Mouse (Mus musculus) T-helper 2 cell (primary cell): Measurements from ENCODE around the gene Tnp2.
"Not testable (repeated sequence)": the region's sequence is repeated elsewhere in the genome, so short reads cannot be mapped to it uniquely, and the experiment has no call there.

Experiments
- in situ Hi-C: fragments of 300-600 bp; cut with MboI, MseI; formaldehyde crosslinking; loops from one replicate; pipeline ENCODE4 v1.15.1; 2025; ENCODE audit warnings: high pct_unique_total_duplicates

The Tnp2 gene

DNA sequence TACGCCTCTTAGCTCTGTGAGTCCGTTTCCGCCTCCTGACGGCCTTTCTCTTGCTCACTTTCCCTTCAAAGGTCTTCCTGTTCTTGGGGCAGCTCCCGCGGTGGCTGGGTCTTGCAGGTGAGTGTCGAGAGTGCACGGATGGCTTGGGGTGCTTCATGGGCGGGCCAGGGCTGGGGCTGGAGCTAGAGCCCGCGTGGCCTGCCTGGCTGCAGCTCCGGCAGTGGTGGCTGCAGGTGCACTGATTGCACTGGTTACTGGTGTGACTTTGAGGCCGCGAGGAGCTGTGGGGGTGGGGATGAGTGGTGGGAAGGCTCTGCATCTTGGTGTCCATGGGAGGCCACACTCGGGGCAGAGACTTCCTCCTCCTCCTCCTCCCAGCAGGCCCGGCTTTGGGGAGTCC lies at the start of gene Tnp2:
Gene Tnp2 (minus strand): TSS at position 390 of the 400 bp plus-strand sequence.
- in situ Hi-C loops, result loop anchor here (10.0 kb wide), 1 partner anchor 373 kb away; the partner anchor contains the start of gene Nubp1

DNA sequence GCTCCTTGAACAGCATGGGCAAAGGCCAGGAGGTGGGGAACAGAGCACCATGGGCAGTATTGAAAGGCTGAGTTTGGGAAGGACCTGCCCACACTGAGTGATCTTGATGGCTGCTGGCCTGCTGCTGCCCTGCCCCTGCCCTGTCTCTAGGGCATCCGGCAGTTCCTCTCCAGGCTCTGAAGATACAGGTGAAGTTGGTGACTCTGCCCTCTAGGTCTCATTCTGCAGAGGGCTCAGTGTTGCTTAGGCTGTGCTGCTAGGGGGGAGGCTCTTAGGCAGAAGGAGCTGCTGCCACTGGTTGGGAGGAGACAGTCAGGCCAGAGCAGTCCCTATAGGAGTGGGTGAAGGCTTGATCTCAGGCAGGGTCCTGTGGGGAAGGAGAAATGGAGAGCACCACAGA lies 49.4 kb upstream of the Tnp2 start:
- in situ Hi-C loops, result no loop called here

DNA sequence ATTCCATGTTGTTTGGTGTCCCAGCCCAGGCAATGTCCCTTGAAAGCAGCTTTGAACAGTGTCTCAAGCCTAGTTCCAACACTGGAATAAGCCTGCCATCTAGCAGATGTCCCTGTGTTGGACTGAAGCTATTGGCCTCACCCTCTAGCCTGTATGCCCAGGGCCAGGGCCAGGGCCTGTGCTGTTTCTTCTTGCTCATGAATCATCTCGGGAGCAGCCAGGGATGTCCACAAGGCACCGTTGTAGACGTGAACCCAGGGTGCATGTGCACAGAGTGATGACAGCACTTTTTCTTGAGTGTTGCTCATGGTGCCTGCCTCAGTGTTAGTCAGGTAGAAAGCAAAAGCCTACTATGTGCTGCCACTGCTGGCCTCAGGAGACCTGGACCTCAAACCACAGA lies 48.8 kb upstream of the Tnp2 start:
- in situ Hi-C loops, result no loop called here

DNA sequence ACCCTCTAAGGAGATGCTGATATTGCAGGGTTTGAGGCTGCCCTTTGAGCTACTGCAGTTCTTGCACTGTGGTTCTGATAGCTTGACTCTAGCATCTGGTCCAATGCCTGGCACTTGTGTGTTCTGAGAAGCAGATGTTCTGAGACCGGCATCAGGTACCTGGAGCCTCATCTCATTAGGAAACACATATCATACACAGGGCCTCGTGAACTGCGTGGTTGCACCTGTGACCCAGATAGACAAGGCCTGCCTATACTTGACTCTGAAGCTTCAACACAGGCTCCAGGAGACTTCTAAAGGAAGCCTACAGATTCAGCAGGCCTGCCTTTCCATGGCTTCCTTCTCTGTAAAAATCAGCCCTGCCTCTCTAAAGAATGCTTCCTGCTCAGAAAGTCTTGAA lies 47.9 kb upstream of the Tnp2 start:
- in situ Hi-C loops, result no loop called here

DNA sequence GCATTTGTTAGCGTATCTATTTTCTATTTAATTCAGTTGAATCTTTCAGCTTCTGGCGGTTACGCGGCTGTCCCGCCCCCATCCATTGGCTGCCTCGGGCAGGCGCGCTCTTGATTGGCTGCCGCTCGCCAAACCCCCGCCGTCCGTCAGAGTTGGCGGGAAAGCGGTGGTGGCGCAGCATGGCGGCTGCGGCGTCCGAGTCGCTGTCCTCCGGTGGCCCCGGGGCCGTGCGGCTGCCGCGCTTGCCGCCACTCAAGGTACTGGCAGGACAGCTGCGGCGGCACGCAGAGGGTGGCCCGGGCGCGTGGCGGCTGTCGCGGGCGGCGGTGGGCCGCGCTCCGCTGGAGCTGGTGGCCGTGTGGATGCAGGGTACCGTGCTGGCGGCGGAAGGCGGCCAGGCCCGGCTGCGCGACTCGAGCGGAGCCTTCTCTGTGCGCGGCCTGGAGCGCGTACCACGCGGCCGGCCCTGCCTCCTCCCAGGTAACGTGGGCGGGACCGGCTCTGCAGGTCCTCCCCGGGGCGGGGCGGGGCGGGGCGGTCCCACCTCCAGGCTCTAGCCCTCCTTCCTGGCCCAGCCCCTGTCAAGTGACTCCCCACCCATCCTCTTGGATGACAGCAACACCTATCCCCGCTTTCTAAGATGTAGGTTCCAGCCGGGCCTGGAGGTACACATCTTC lies 46.6 kb upstream of the Tnp2 start, which contains the start of gene Rmi2:
Gene Rmi2 (plus strand): TSS at position 149 of the 677 bp plus-strand sequence.
- in situ Hi-C loops, result no loop called here

DNA sequence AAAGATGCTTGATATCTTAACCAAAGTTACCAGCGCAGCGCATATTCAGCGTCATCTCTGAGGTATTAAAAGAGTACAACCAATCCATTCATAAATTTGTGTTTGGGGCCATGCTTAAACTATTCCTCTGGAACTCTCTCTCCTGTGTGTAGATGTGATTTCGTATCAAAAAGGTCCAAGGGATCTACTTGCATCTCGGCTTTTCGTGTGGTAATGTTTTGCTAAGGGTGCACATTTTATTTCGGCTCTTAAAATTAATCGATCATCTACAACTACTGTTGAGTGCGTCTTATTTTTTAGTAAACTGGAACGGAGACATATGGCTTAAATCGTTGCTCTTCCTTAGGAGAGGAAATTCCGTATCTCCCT lies 46.1 kb upstream of the Tnp2 start:
- in situ Hi-C loops, result no loop called here

DNA sequence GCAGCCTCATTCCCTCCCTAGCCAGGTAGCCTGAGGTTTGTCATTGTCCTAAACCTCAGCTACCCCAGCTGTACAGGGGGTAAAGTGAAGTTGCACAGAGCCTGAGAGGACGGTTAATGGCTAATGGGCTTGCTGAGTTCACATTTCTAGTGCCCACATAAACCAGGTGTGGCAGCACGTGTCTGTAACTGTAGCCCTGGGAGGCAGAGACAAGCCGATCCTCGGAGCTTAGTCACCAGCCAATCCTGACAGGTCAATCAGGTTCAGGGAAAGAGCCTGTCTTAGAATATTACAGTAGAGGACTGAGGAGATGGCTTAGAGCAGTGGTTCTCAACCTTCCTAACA lies 40.0 kb upstream of the Tnp2 start:
- in situ Hi-C loops, result no loop called here

DNA sequence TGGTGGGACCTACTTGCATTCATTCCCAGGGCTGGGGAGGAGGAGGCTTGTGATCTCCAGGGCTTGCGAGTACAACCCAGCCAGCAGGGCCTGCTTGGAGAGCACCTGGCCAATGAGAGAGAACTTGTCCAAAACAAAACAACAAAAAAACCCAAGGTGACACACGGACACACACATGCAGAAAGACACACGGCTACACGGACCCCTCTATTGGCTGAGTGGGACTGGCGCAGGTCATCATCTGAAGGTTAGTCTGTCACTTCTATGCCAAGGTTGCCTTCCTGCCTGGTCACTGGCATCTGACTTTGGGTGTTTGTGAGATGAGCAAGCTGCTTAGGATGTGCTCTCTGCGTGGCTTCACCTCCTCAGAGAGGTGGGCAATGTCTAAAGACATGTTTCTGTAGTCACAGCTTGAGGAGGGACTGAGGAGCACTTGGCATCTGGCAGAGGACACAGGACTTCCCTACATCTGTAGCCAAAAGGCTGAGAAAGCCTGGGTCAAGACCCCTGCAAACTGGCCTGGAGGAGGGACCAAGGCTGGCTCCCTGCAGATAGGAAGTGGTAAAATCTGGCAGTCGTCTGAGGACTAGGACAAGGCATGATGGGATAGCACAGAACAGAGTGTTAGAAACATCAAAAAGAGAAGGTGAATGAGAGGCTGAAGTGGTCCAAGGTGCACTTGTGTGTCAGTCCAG lies 39.5 kb upstream of the Tnp2 start:
- in situ Hi-C loops, result no loop called here

DNA sequence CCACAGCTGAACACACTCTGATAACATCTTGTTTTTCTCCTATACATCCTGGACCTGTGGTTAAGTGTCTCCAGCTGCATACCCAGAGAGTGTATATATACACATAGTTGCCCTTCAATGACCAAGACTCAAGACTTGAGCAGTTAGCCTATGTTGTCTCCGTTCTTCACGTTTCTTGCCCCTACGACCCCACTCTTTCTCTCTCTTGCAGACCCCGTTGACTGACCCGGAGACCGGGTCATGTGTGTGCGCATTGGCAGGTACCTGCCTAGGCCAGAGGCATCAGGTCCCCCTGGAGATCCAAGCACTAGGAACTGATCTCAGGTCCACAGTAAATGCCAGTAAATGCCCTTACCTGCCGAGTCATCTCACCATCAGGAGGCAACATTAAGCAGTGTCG lies 38.8 kb upstream of the Tnp2 start:
- in situ Hi-C loops, result no loop called here

DNA sequence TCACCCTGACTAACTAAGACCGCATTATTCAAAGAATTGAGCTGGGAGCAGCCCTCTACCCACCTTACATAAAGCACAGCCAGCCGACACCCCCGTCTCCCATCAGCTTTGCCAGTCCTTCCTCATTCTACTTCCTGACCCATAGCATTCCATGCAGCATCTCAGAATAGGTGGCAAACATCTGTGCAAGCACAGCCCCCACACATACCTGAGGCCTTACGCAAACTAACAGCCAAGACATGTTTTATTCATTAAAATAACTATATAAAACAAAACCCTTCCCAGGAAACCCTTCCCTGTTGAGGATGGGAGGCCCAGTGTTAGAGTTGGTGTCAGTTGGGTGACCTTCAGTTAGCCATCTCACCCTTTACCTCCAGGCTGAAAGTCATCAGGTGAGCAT lies 37.4 kb upstream of the Tnp2 start:
- in situ Hi-C loops, result no loop called here

DNA sequence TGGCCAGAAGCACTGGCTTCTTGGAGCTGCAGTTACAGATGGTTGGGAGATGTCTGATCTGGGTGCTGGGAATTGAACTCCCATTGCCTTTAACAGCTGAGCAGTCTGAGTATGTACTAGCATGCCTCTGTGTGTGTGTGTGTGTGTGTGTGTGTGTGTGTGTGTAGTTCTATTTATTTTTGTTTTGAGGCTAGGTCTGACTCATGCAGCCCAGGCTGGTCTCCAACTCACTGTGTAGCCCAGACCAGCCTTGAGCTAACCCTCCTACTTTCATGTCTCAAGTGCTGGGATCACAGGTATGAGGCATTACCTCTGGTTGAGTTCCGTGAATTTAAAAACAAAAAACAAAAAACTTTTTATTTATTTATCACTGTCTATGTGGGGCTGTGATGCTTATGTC lies 36.1 kb upstream of the Tnp2 start:
- in situ Hi-C loops, result no loop called here

DNA sequence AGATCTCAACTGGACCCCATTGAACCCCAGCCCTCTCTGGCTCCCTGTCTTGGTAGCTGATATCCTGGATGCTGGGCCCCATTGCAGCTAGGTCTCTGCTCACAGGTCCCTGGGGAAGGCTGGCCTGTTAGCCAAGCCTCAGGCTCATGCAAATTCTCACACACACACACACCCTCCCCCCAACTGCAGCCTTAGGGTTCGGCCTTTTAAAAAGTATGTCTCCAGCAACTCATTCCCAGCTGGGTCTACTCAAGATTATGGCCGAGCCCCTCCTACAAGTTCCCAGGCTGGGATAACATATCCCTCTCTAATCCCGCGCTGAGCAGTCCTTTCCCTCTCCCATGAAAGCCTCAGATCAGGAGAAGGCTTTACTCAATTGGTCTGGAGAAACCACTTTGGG lies 32.9 kb upstream of the Tnp2 start:
- in situ Hi-C loops, result no loop called here

DNA sequence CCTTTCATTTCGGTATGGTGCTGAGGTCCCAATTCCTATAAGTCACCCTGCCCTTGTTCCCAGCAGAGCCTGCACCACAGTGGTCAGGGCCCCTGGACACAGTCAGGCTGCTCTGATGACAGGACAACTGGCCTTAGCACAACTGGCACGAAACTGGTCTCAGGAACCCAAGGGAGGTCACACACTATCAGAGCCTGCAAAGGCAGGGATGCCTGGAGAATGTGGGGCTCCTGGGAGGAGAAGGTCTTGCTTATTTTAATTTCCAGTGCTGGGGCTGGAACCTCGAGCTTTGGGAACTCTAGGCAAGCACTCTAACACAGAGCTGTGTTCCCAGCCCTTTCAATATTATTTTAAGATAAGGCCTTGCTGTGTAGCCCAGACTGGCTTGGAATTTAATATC lies 31.5 kb upstream of the Tnp2 start:
- in situ Hi-C loops, result loop anchor here (5.0 kb wide), 1 partner anchor 32 kb away; no protein-coding TSS in a partner anchor

DNA sequence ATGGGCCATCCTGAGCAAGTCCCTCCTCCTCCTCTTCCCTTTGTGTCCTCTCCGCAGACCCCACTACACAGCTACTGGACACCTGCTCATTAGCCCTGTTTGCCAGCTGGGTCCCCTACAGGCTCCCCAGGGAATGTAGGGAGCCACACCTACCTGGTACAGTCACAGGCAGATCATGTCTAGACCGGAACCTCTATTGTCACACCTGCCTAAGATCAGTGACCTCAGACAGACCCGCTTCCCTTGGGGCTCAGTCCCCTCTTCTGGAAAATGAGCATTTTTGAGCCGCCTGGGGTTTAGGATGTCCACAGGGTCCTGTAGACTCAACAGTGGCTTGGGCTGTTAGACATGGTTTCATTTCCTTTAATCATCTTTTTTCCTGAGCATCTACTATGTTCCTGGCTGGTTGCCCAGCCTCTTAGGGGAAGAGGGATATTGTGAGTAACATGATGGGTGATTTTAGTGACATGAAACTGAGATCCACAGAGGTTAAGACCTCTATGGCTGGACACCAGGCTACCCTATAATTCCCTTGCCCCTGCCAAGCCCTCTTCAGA lies 30.2 kb upstream of the Tnp2 start:
- in situ Hi-C loops, result loop anchor here (5.0 kb wide), 1 partner anchor 34 kb away; no protein-coding TSS in a partner anchor

DNA sequence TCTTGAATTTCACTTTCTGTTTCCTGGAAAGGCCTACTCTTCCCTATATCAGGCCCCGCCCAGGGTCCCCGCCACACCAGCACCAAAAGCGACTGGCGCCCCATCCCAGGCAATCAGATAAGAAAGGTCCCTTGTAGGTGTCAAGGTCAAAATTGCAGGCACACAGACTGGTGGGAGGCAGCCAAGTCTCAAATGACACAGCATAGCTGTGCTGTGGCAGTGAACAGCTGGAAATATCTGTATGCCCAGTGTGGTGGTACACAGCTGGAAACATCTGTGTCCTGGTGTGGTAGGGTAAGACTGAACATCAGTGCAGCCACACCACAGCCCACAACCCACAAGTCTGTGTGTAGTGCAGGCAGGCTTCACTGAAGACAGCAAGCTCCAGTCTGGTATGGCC lies 26.4 kb upstream of the Tnp2 start:
- in situ Hi-C loops, result loop anchor here (5.0 kb wide), 1 partner anchor 37 kb away; no protein-coding TSS in a partner anchor

DNA sequence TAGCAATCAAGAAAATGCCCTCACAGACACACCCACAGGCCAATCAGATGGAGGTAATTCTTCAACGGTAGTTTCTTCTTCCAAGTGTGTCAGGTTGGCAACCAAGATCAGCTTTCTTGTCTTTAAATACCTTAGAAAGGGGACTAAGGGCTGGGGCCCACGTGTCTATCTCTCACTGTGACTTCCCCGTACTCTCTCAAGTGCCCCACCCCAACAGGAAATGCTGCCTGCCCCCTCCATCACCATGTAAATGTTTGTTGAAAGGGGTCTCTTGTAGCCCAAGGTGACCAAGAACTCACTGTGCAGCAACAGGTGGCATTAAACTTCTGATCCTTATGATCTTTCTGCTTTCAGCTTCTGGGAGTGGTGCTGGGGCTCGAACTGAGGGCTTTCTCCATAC lies 25.3 kb upstream of the Tnp2 start:
- in situ Hi-C loops, result no loop called here

DNA sequence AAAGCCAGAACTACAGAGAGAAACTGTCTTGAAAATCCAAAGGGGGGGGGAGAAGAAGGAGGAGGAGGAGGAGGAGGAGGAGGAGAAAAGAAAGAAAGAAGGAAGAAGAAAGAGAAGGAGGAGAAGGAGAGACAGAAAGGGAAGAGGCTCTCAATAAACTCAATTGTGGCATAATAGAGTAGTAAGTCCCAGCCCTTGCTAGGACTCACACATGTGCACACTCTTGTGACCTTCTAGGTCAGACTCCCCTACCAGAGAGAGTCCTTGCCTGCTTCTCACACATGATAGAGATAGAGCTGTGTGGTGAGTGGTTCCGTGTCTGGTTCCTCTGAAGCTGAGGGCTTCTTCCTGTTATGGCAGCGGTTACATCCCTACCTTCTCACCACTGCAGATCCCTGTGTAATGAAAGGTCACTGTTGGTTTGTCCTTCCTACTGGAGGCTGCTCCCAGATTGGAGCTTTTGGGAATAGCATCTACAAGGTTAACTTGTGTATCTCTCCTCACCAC lies 24.5 kb upstream of the Tnp2 start, which contains the start of gene Gm11172:
Gene Gm11172 (plus strand): TSS at position 51 of the 507 bp plus-strand sequence.
- in situ Hi-C loops, result no loop called here

DNA sequence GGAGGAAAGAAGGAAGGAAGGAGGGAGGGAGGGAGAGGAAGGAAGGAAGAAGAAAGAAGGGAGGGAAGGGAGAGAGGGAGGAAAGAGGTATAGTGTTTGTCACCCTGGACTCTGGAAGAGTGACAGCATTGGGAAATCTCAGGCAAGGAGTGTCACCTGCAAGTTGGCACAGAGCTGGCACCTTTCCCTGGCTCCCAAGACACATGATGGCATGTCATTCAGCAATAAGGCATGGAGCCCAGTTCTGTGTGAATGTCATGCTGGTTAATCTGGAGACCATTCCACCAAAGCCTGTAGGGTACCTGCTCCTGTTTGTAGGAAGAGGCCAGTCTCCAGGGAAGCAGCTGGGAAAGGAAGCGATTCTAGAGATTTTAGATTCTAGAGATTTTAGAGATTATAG lies 21.9 kb upstream of the Tnp2 start:
- in situ Hi-C loops, result no loop called here

DNA sequence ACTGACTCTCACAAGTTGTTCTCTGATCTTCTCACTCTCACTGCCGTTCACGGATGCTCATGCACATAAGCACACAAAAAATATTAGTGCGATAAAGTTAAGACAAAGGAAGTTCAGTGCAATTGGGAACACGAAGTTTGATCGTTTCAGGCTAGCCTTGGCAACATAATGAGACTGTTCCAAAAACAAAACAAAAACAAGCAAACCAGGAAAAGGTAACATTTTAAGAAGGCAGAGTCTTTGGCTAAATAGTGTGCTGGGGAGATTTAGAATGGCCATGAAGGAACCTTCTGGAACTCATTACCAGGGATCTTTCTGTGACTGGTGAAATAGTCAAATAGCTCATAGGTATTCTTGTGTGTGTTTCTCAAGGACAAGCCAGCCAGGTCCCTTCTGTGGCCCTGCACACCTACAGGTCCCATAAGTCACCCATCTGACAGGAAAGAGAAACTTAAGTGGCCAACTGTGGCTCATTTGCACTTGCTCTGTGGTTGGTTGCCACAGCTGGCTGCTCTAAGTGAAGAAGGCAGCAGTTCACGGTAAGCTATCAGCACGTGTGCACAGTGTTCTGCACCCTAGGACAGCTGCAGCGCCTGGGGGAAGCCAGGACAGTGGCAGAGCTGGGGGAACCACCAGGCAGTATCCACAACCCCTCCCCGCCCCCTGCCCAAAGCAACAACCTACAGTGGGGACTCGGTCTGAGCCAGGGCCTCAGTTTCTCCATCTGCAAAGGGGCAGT lies 17.5 kb upstream of the Tnp2 start, which contains the start of gene Prm1:
Gene Prm1 (minus strand): TSS at position 51 of the 739 bp plus-strand sequence.
- in situ Hi-C loops, result no loop called here

DNA sequence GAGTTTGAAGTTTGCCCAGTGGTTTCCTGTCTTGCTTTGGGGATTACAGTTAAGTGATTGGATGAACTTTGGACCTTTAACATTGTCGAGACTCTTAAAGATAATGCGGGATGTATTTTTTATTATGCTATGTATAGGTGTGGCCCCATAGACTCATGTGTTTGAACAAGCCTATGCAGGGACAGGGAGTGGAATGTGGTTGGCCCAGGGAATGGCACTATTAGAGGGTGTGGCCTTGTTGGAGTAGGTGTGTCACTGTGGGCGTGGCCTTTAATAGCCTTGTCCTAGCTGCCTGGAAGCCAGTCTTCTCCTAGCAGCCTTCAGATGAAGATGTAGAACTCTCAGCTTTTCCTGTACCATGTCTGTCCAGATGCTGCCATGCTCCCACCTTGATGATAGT lies 14.0 kb upstream of the Tnp2 start:
- in situ Hi-C loops, result not testable (repeated sequence)

DNA sequence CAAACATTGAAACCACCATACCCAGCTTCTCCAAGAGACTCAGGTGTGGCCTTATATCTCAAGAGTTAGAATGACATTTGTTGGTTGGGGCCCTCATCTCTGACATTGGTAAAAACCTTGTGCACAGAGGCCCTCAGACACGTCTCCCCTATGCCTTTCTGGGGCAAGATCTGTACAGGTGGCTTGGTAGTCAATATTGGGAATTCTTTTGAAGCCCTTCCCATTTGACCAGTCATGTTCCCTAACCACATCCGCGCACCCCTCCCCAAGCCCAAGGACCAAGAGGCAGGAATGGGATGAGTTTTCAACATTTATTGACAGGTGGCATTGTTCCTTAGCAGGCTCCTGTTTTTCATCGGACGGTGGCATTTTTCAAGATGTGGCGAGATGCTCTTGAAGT lies 7.6 kb upstream of the Tnp2 start, which contains the start of gene Prm2:
Gene Prm2 (minus strand): TSS at position 101 of the 400 bp plus-strand sequence.
- in situ Hi-C loops, result no loop called here

DNA sequence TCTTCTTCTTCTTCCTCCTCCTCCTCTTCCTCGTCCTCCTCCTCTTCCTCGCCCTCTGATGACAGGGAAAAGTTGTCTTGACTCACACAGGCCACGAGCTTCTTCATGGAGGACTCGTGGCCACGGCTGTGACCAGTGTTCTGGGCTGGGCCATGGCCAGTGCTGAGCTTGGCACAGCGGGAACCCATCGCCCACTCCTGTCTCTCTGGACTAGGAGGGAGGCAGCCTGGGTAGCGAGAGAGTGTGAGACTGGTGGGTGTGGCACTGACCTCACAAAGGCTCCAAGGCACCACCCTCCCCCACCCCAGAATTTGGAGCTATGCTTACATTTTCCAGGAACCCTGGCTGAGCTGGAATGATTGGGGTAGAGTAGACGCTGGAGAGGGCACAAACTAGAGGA lies 2.2 kb upstream of the Tnp2 start, which contains the start of gene Prm3:
Gene Prm3 (minus strand): TSS at position 213 of the 400 bp plus-strand sequence.
- in situ Hi-C loops, result loop anchor here (5.0 kb wide), 2 partner anchors 52 to 167 kb away; no protein-coding TSS in a partner anchor
